Mouse (Mus musculus) heart, embryonic 16.5 days (tissue): ENCODE measurements around the gene Crybb2. TPM values are rescaled to one million over a fixed set of nuclear protein-coding genes. Genes with fewer than 3 reads are reported as not detected.

Source experiments
- ATAC-seq: fragments of 200-750 bp; cut with Nextera tagmentation; replicated peaks from 2 replicates; pipeline ENCODE4 v1.8.0; 2017; ENCODE audit warnings: moderate number of reproducible peaks; ENCODE audit not compliant: insufficient read depth, low FRiP score; ENCODE audit errors: extremely low read depth
- H3K27ac ChIP-seq: fragments of 300-500 bp; sonication (generic); 2 replicates; pipeline ENCODE4 v1.5.1; 2014; ENCODE audit warnings: mild to moderate bottlenecking, low read length, control low read depth, moderate library complexity
- H3K27me3 ChIP-seq: fragments of 300-500 bp; sonication (generic); 2 replicates; pipeline ENCODE4 v1.6.1; 2014; ENCODE audit warnings: low read length, mixed read lengths; ENCODE audit not compliant: control insufficient read depth, insufficient read depth
- H3K36me3 ChIP-seq: fragments of 300-500 bp; sonication (generic); 2 replicates; pipeline ENCODE4 v1.6.1; 2014; ENCODE audit not compliant: control insufficient read depth, insufficient read depth
- H3K4me1 ChIP-seq: fragments of 300-500 bp; sonication (generic); 2 replicates; pipeline ENCODE4 v1.6.1; 2014; ENCODE audit warnings: low read length, mixed read lengths; ENCODE audit not compliant: control insufficient read depth, insufficient read depth
- H3K4me2 ChIP-seq: fragments of 300-500 bp; sonication (generic); 2 replicates; pipeline ENCODE4 v1.6.1; 2014; ENCODE audit warnings: low read depth, mild to moderate bottlenecking, control low read depth, low read length
- H3K4me3 ChIP-seq: fragments of 300-500 bp; sonication (generic); 2 replicates; pipeline ENCODE4 v1.5.1; 2014; ENCODE audit warnings: mild to moderate bottlenecking, control low read depth, low read length
- H3K9ac ChIP-seq: fragments of 300-500 bp; sonication (generic); 2 replicates; pipeline ENCODE4 v1.6.1; 2014; ENCODE audit warnings: low read length, control low read depth
- H3K9me3 ChIP-seq: fragments of 300-500 bp; sonication (generic); replicated peaks from 2 replicates; pipeline ENCODE4 v1.6.1; 2016; ENCODE audit warnings: low read length; ENCODE audit not compliant: control insufficient read depth
- whole genome bisulfite sequencing: fragments of 180-500 bp; shearing (Covaris S2); extraction: QIAGEN DNeasy Blood & Tissue Kit; methylation state at CpG from one replicate; pipeline ENCODE4 v1.1.7; 2014; 5-methylcytosine and 5-hydroxymethylcytosine counted together
- polyA plus RNA-seq: library from polyadenylated mRNA; unstranded; fragments of >200 nt; fragmentation: Nextera tagmentation; extraction: Ambion mirVana; gene quantifications from 2 replicates; pipeline ENCODE4 v1.2.1, GENCODE M21; 2015

The Crybb2 gene
- polyA plus RNA-seq, 1 experiment from 2014 or later = not detected

DNA sequence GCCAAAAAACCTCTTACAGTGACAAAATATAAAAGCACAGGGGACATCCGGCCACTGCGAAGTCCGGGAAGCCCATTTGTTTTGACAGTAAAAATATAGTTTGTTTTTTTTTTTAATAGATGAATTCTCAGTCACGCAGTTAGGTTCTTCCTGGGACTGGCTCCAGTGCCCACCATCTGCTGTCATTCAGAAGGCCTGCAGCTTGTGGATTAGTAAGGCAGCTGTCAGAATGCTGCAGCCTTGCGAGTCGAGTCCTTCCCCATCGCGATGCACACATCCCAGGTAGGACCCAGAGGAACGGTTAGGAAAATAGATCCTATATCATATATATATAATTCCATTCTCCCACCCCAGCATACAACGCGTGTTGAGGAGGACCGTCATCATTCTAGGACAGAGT, 16.5 kb upstream of the Crybb2 start:
- Histone ChIP-seq H3K9me3 (0 out of 2 replicates have a peak, but pooled peaks cover 4% of the 10 kb centered on the region), H3K4me1 (peaks cover 12% of the 10 kb centered on the region), H3K4me3 (no peak overlapping the region), H3K27ac (no peak overlapping the region), H3K9ac (no peak overlapping the region), H3K4me2 (no peak overlapping the region), H3K27me3 (no peaks in the 10 kb centered on the region), H3K36me3 (peaks cover 18% of the 10 kb centered on the region)
- WGBS = 83% methylated on average over 12 of the region's 12 CpGs
- ATAC-seq = no peak

DNA sequence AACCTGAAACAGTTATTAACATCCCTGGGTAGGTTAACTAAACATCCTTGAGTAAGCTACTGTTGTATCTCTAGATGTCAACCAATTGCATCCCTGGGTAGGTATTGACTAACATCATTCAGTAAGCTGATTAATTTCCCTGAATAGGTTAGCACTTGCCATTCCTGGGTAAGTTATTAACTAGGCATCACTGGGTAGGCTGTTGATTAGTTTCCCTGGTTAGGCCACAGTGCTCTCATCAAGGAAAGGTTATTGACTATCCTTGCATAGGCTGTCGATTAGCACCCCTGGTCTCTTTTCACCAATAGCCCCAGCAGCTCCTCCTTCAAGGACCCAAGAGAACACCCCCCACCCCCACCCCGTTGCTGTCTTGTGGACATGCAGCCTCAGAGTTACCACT, 16.0 kb upstream of the Crybb2 start:
- 66% methylated on average over 2 of the region's 2 CpGs for WGBS
- Histone ChIP-seq H3K27me3 (no peaks in the 10 kb centered on the region), H3K4me3 (no peak overlapping the region), H3K9ac (no peak overlapping the region), H3K4me2 (no peak overlapping the region), H3K36me3 (peaks cover 15% of the 10 kb centered on the region), H3K9me3 (0 out of 2 replicates have a peak, but pooled peaks cover 4% of the 10 kb centered on the region), H3K4me1 (peaks cover 16% of the 10 kb centered on the region), H3K27ac (no peak overlapping the region)
- ATAC-seq = no peak

DNA sequence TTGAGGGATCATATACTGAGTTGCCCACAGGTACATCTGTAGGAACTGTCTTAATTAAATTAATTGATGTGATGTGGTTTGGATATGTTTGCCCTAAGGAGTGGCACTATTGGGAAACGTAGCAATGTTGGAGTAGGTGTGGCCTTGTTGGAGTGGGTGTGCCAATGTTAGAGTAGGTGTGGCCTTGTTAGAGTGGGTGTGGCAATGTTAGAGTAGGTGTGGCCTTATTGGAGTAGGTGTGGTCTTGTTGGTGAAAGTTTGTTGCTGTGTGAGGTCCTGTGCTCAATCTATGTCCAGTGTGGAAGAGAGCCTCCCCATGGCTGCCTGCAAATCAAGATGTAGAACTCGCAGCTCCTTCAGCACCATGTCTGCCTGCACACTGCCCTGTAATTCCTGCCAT, 14.4 kb upstream of the Crybb2 start:
- Histone ChIP-seq H3K4me1 (peaks cover 19% of the 10 kb centered on the region), H3K4me3 (no peak overlapping the region), H3K36me3 (no peaks in the 10 kb centered on the region; the same call in 1 of the 2 replicates), H3K27ac (no peak overlapping the region), H3K9ac (no peak overlapping the region), H3K9me3 (0 out of 2 replicates have a peak, but pooled peaks cover 4% of the 10 kb centered on the region), H3K27me3 (no peaks in the 10 kb centered on the region), H3K4me2 (no peak overlapping the region)
- WGBS = 78% methylated on average over 2 of the region's 2 CpGs
- ATAC-seq = no peak

DNA sequence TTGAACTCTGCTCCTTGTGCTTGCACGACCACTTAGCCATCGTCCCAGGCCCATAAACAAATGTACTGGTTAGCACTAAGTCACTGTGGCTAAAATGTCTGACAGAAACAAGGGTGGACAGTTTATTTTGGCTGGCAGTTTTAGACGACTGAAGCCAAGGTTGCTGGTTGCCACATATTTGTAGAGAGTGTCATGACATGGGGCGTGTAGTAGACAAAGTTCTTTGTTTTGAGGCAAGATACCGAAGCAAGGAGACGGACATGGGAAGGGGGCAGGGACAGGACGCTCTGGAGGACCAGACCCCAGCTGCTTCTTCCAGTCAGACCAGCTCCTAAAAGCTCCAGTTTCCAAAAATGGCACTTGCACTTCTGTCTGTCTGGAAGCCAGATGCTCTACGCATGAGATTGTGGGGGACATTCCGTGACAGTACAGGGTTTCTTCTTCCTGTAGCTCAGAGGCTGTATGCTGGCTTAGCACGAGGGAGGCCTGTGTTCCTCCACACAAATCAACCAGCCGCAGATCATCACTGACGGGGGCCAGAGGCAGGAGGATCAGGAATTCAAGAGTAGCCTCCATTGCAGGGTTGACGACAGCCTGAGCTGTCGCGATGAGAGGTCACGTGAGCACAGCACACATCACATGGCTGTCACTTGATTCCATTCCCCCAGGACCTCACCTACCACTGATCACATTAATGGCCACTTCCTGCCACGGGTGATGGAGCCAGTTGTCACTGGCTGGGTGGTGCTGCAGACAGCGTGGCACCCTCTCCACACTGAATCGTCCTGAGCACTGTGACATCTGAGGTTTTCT, 12.6 kb upstream of the Crybb2 start:
- H3K27ac ChIP-seq = 0 out of 2 replicates have a peak overlapping the region, but pooled peaks have one; percentile 16
- no peaks in the 10 kb centered on the region for H3K36me3 ChIP-seq
- 0 out of 2 replicates have a peak, but pooled peaks cover 4% of the 10 kb centered on the region for H3K9me3 ChIP-seq
- 26% methylated on average over 19 of the region's 19 CpGs for WGBS
- H3K4me2 ChIP-seq = peak overlapping the region; percentile 50
- ATAC-seq = peak; percentile 64
- 0 out of 2 replicates have a peak overlapping the region, but pooled peaks have one; percentile 22 for H3K9ac ChIP-seq
- H3K27me3 ChIP-seq = 0 out of 2 replicates have a peak, but pooled peaks cover under 1% of the 10 kb centered on the region
- H3K4me1 ChIP-seq = peaks cover 19% of the 10 kb centered on the region
- 0 out of 2 replicates have a peak overlapping the region, but pooled peaks have one; percentile 1 for H3K4me3 ChIP-seq

DNA sequence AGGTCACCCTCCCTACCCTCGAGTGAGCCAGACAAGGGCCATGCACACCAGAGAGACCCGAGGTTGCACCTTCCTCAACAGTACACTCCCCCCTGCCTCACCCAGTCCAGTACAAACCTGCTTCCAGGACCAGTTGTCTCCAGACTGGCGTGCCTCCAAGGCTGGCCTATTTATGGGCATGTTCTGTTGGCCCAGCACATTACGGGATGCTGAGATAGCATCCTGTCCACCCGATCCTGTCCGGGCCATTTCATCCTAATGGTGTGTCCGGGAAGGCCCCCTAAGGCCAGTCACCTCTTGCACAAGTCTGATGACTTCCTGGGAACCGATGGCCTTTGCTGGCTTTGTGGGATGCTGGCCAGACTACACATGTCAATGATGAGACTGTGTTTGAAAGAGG, 11.5 kb upstream of the Crybb2 start, which contains the start of gene Crybb3:
Crybb3 (minus strand) TSS at position 146 of the 400 bp plus-strand sequence.
- Histone ChIP-seq H3K9ac (no peak within 1 kb of the TSS), H3K4me1 (peaks cover 19% of the 10 kb centered on the region), H3K36me3 (no peaks in the 10 kb centered on the region), H3K4me3 (no peak within 1 kb of the TSS), H3K4me2 (peak within 1 kb of the TSS; percentile 50), H3K27ac (no peak within 1 kb of the TSS), H3K27me3 (peaks cover 4% of the 10 kb centered on the region), H3K9me3 (0 out of 2 replicates have a peak, but pooled peaks cover 4% of the 10 kb centered on the region)
- ATAC-seq = peak; percentile 7; the same call in 1 of the 2 replicates
- WGBS = 46% methylated on average over 8 of the region's 8 CpGs

DNA sequence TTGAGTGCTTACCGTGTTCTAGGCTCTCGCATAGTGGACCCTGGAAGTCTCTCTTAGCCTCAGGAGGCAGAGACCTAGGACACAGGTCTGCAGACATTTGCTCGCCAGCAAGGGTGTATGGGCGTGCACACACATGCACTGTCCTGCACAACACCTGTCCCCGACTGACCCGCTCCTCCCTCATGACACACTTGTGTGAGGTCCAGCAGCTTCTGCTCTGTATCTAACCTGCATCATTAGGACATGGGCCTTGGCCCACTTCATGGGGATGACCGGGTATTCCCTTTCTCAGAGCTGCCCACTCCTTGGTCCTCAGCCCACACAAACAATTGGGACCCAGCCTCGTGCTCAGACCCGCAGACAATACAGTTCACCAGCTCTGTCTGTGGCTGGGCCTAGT, 11.1 kb upstream of the Crybb2 start:
- 87% methylated on average over 9 of the region's 9 CpGs for WGBS
- Histone ChIP-seq H3K36me3 (no peaks in the 10 kb centered on the region), H3K4me1 (peaks cover 19% of the 10 kb centered on the region), H3K27ac (no peak overlapping the region), H3K9me3 (0 out of 2 replicates have a peak, but pooled peaks cover 4% of the 10 kb centered on the region), H3K4me3 (no peak overlapping the region), H3K9ac (no peak overlapping the region), H3K27me3 (peaks cover 4% of the 10 kb centered on the region), H3K4me2 (no peak overlapping the region)
- ATAC-seq = peak; percentile 14; the same call in 1 of the 2 replicates

DNA sequence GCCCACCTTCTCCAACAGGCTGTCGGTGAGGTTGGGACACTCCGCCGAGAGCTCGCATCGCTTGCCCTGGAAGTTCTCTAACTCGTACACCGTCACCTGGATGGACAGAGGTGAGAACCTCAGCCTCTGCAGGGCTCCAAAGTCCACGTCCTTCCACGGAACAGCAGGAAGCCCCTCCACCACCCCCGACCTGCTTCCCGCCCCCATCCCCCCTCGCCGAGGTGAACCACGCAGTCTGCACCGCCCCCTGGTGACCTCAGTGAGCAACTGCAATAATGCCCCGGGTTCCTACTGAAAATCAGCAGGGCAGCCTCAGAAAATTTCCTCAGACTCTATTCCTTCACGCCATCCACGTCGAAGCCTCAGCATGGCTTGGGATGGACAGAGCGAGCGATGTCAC, 9.9 kb upstream of the Crybb2 start:
- no peaks in the 10 kb centered on the region for H3K36me3 ChIP-seq
- WGBS = 21% methylated on average over 21 of the region's 21 CpGs
- no peak overlapping the region for H3K27ac ChIP-seq
- no peak overlapping the region for H3K9ac ChIP-seq
- H3K4me2 ChIP-seq = peak overlapping the region; percentile 34; the same call in 1 of the 2 replicates
- H3K4me3 ChIP-seq = no peak overlapping the region
- 0 out of 2 replicates have a peak, but pooled peaks cover 4% of the 10 kb centered on the region for H3K9me3 ChIP-seq
- no peak for ATAC-seq
- H3K4me1 ChIP-seq = peaks cover 19% of the 10 kb centered on the region
- peaks cover 4% of the 10 kb centered on the region for H3K27me3 ChIP-seq

DNA sequence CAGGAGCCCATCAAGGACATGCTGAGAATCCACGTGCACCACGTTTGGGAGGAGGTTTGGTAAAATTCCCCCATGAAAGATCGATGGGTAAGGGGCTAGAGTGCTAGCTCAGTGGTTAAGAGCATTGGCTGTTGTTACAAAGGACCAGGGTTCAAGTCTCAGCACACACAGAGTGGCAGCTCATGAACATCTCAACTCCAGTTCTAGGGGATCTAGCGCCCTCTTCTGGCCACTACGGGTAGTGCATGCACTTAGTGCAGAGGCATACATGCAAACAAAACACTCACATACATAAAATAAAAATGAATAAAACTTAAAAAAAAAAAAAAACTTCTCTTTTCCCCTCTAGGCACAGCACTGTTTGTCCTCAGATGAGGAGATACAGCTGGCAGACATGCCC, 8.8 kb upstream of the Crybb2 start:
- Histone ChIP-seq H3K4me3 (no peak overlapping the region), H3K9me3 (no peaks in the 10 kb centered on the region), H3K4me2 (no peak overlapping the region), H3K36me3 (no peaks in the 10 kb centered on the region), H3K4me1 (peaks cover 19% of the 10 kb centered on the region), H3K9ac (no peak overlapping the region), H3K27me3 (peaks cover 4% of the 10 kb centered on the region), H3K27ac (no peak overlapping the region)
- ATAC-seq = no peak
- WGBS = 59% methylated on average over 5 of the region's 5 CpGs

DNA sequence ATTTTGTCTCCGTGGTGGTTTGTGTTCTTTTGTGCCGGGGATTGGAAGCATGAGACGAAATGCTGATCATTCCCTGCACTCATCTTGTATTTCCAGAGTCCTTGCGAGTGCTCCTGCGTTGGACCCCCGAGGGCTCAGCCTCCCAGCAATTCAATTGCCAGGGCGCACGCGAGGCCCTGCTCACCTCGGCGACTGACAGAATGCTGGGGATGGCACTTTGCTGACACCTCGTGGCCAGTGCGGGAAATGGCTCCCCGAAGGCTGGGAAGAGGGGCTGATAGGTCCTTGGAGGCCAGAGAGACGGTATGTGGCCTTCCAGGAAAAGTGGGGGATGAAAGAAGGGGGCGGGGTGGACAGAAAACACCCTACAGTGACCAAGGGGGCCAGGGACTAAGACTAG, 15.6 kb downstream of the Crybb2 start:
- 2% methylated on average over 16 of the region's 16 CpGs for WGBS
- H3K4me2 ChIP-seq = no peak overlapping the region
- H3K4me1 ChIP-seq = no peaks in the 10 kb centered on the region
- H3K9ac ChIP-seq = no peak overlapping the region
- H3K4me3 ChIP-seq = no peak overlapping the region
- ATAC-seq = peak; percentile 65; the same call in 1 of the 2 replicates
- H3K9me3 ChIP-seq = no peaks in the 10 kb centered on the region; the same call in 1 of the 2 replicates
- no peak overlapping the region for H3K27ac ChIP-seq
- peaks cover 5% of the 10 kb centered on the region; the same call in 1 of the 2 replicates for H3K27me3 ChIP-seq
- H3K36me3 ChIP-seq = no peaks in the 10 kb centered on the region
